ENCODE assay signal across 21 mouse cellular contexts in the genomic region with DNA sequence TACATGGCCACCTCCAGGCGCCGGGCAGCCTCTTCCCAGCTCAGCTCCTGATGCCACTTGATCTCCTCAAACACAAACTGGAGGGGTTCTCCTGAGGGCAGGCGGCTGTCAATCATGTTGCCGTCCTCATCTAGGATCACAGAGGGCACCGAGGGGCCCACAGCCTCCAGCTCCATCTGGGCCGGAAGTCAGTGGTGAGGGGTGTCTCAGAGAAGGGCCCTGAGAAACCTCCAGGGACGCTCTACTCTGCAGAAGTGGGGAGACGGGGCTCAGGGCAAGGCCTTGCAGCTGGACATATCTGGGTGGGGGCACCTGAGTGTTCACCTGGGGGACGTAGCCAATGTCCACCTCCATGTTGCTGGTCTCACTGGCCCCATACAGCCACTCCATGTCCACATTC. TPM values are rescaled to one million over a fixed set of nuclear protein-coding genes. Genes with fewer than 3 reads are reported as not detected.
A peak's percentile ranks its signal among the peaks of the same experiment; 100 is the strongest.
DNase-seq lines count a peak whose midpoint lies in the region; ATAC-seq and TF ChIP-seq lines count a peak whose summit lies in the region.
"Had no signal": no experiment of that assay in that cellular context is flagged by ENCODE, and none has a peak within 500 bp of the region (broad histone marks: within the 10 kb centered on the region; RNA-seq: fewer than 3 reads in every experiment).

No protein-coding gene starts in this region.

- no peaks in the 10 kb centered on the region for H3K9me3 ChIP-seq in embryonic facial prominence, embryonic 13.5 days
- no peaks in the 10 kb centered on the region for H3K9me3 ChIP-seq in embryonic facial prominence, embryonic 10.5 days
- H3K9me3 ChIP-seq in midbrain, embryonic 10.5 days (replicated peaks), result no peaks in the 10 kb centered on the region
- no peaks in the 10 kb centered on the region for H3K9me3 ChIP-seq in midbrain, embryonic 16.5 days (replicated peaks; ENCODE audit: control insufficient read depth, low read length, poor library complexity, severe bottlenecking)
- H3K9me3 ChIP-seq: embryonic facial prominence, embryonic 12.5 days; forebrain, embryonic 10.5 days; forebrain, embryonic 15.5 days; G1E; heart, embryonic 12.5 days; kidney, embryonic 15.5 days; liver, embryonic 15.5 days; lung, embryonic 15.5 days; midbrain, embryonic 13.5 days; neural tube, embryonic 12.5 days had no signal

- no peak for TF ChIP-seq CTCF in thymus, adult 2 months (IDR thresholded peaks at IDR 0.05; ENCODE audit: borderline replicate concordance, control insufficient read depth, extremely low read depth, insufficient read depth, low read length, poor library complexity)

- DNase-seq in embryonic facial prominence, embryonic 10.5 days (ENCODE audit: low spot score), result no peak
- DNase-seq in midbrain, embryonic 10.5 days (ENCODE audit: low spot score), result no peak
- DNase-seq in thymus, postnatal 10 days (ENCODE audit: low spot score in 2 of 2), result peak; percentile 23 to 25
- DNase-seq in thymus, adult 2 months, result no peak
- DNase-seq in heart, postnatal 10 days, result no peak

- no peaks in the 10 kb centered on the region for H3K27me3 ChIP-seq in embryonic facial prominence, embryonic 13.5 days
- no peaks in the 10 kb centered on the region for H3K27me3 ChIP-seq in embryonic facial prominence, embryonic 10.5 days (replicated peaks; ENCODE audit: low read depth, poor library complexity, severe bottlenecking)
- H3K27me3 ChIP-seq in midbrain, embryonic 10.5 days (ENCODE audit: low read depth, poor library complexity, severe bottlenecking), result no peaks in the 10 kb centered on the region
- no peaks in the 10 kb centered on the region for H3K27me3 ChIP-seq in midbrain, embryonic 16.5 days (ENCODE audit: control insufficient read depth, insufficient read depth, low read depth, low read length)
- no peaks in the 10 kb centered on the region for H3K27me3 ChIP-seq in thymus, adult 2 months (ENCODE audit: control insufficient read depth, insufficient read depth, low read length)
- H3K27me3 ChIP-seq: embryonic facial prominence, embryonic 12.5 days; forebrain, embryonic 15.5 days; heart, embryonic 12.5 days; kidney, embryonic 15.5 days; liver, embryonic 15.5 days; lung, embryonic 15.5 days; midbrain, embryonic 13.5 days; neural tube, embryonic 12.5 days had no signal

- H3K4me2 ChIP-seq in embryonic facial prominence, embryonic 13.5 days, result no peak overlapping the region
- H3K4me2 ChIP-seq in midbrain, embryonic 16.5 days (ENCODE audit: low read length), result no peak overlapping the region
- H3K4me2 ChIP-seq: embryonic facial prominence, embryonic 12.5 days; forebrain, embryonic 15.5 days; heart, embryonic 12.5 days; hindbrain, embryonic 14.5 days; kidney, embryonic 15.5 days; liver, embryonic 15.5 days; lung, embryonic 15.5 days; midbrain, embryonic 13.5 days; neural tube, embryonic 12.5 days had no signal

- no peak for ATAC-seq in embryonic facial prominence, embryonic 13.5 days (ENCODE audit: insufficient number of reproducible peaks, insufficient read depth, low FRiP score, low TSS enrichment, low read depth)
- ATAC-seq in midbrain, embryonic 16.5 days, result no peak

- H3K9ac ChIP-seq in embryonic facial prominence, embryonic 13.5 days, result 0 out of 2 replicates have a peak overlapping the region, but pooled peaks have one; percentile 49
- no peak overlapping the region for H3K9ac ChIP-seq in midbrain, embryonic 16.5 days (ENCODE audit: low read depth, low read length)
- H3K9ac ChIP-seq: embryonic facial prominence, embryonic 12.5 days; forebrain, embryonic 15.5 days; hindbrain, embryonic 14.5 days; kidney, embryonic 15.5 days; liver, embryonic 15.5 days; lung, embryonic 15.5 days; midbrain, embryonic 13.5 days; neural tube, embryonic 12.5 days had no signal

- peaks cover 85% of the 10 kb centered on the region for H3K36me3 ChIP-seq in embryonic facial prominence, embryonic 13.5 days
- H3K36me3 ChIP-seq in embryonic facial prominence, embryonic 10.5 days (replicated peaks), result peaks cover 97% of the 10 kb centered on the region
- H3K36me3 ChIP-seq in midbrain, embryonic 10.5 days, result peaks cover 95% of the 10 kb centered on the region
- H3K36me3 ChIP-seq in midbrain, embryonic 16.5 days (ENCODE audit: control insufficient read depth, insufficient read depth, low read length), result peaks cover 20% of the 10 kb centered on the region; the same call in 1 of the 2 replicates
- no peaks in the 10 kb centered on the region for H3K36me3 ChIP-seq in thymus, adult 2 months (ENCODE audit: control insufficient read depth, insufficient read depth, low read length)
- H3K36me3 ChIP-seq: G1E had no signal

- 90% methylated on average over 9 of the region's 9 CpGs for WGBS in embryonic facial prominence, embryonic 13.5 days
- WGBS in embryonic facial prominence, embryonic 10.5 days, result 88% methylated on average over 9 of the region's 9 CpGs
- WGBS in midbrain, embryonic 10.5 days, result 92% methylated on average over 9 of the region's 9 CpGs
- 94% methylated on average over 9 of the region's 9 CpGs for WGBS in midbrain, embryonic 16.5 days
- WGBS in thymus, adult 2 months, result 89% methylated on average over 9 of the region's 9 CpGs

- intact Hi-C loops in heart, postnatal 10 days (cut with DNase I), result loop anchor here (1.0 to 5.0 kb wide), 3 partner anchors 172 to 340 kb away; no protein-coding TSS in a partner anchor

- no peak for TF ChIP-seq POLR2A in thymus, adult 2 months (IDR thresholded peaks at IDR 0.05; ENCODE audit: control insufficient read depth, extremely low read depth, insufficient read depth, low read length, poor library complexity)

- H3K27ac ChIP-seq in embryonic facial prominence, embryonic 13.5 days, result no peak overlapping the region
- H3K27ac ChIP-seq in embryonic facial prominence, embryonic 10.5 days (replicated peaks), result no peak overlapping the region
- no peak overlapping the region for H3K27ac ChIP-seq in midbrain, embryonic 10.5 days (replicated peaks)
- no peak overlapping the region for H3K27ac ChIP-seq in midbrain, embryonic 16.5 days (ENCODE audit: low read length)
- H3K27ac ChIP-seq in thymus, adult 2 months (ENCODE audit: control insufficient read depth, insufficient read depth, low read length), result no peak overlapping the region
- H3K27ac ChIP-seq: embryonic facial prominence, embryonic 12.5 days; forebrain, embryonic 10.5 days; forebrain, embryonic 15.5 days; heart, adult 2 months; hindbrain, embryonic 14.5 days; kidney, embryonic 15.5 days; liver, embryonic 15.5 days; lung, embryonic 15.5 days; midbrain, embryonic 13.5 days; neural tube, embryonic 12.5 days had no signal

- H3K4me1 ChIP-seq in embryonic facial prominence, embryonic 13.5 days, result peaks cover 6% of the 10 kb centered on the region; the same call in 1 of the 2 replicates
- peaks cover 9% of the 10 kb centered on the region for H3K4me1 ChIP-seq in embryonic facial prominence, embryonic 10.5 days
- peaks cover 8% of the 10 kb centered on the region for H3K4me1 ChIP-seq in midbrain, embryonic 10.5 days
- peaks cover 2% of the 10 kb centered on the region; the same call in 1 of the 2 replicates for H3K4me1 ChIP-seq in midbrain, embryonic 16.5 days (ENCODE audit: control insufficient read depth, insufficient read depth, low read length)
- peaks cover 8% of the 10 kb centered on the region for H3K4me1 ChIP-seq in thymus, adult 2 months (replicated peaks; ENCODE audit: control insufficient read depth, insufficient read depth, low read length)

- no peak overlapping the region for H3K4me3 ChIP-seq in embryonic facial prominence, embryonic 13.5 days
- H3K4me3 ChIP-seq in embryonic facial prominence, embryonic 10.5 days, result no peak overlapping the region
- peak overlapping the region; percentile 2; the same call in 1 of the 2 replicates for H3K4me3 ChIP-seq in midbrain, embryonic 10.5 days
- no peak overlapping the region for H3K4me3 ChIP-seq in midbrain, embryonic 16.5 days (ENCODE audit: low read depth, low read length)
- no peak overlapping the region for H3K4me3 ChIP-seq in thymus, adult 2 months (ENCODE audit: control insufficient read depth, insufficient read depth, low read length)
- H3K4me3 ChIP-seq: embryonic facial prominence, embryonic 12.5 days; forebrain, embryonic 10.5 days; forebrain, embryonic 15.5 days; heart, adult 2 months; heart, embryonic 12.5 days; kidney, embryonic 15.5 days; liver, embryonic 15.5 days; lung, embryonic 15.5 days; midbrain, embryonic 13.5 days; myocyte; neural tube, embryonic 12.5 days had no signal

RNA-seq across cellular contexts. Expression of a gene that starts 7.5 kb away (rescaled TPM):
- 129 and 130 TPM in 2 replicates for polyA plus RNA-seq in embryonic facial prominence, embryonic 13.5 days (2015; fragmentation: Nextera tagmentation; extraction: Ambion mirVana)
- polyA plus RNA-seq in embryonic facial prominence, embryonic 10.5 days (2016; fragmentation: Nextera tagmentation; extraction: Ambion mirVana), result 107 and 114 TPM in 2 replicates
- polyA plus RNA-seq in midbrain, embryonic 10.5 days (2016; fragmentation: Nextera tagmentation; extraction: Ambion mirVana), result 120 and 127 TPM in 2 replicates
- 169 and 175 TPM in 2 replicates for polyA plus RNA-seq in midbrain, embryonic 16.5 days (2015; fragmentation: Nextera tagmentation; extraction: Ambion mirVana)
- 69.2 and 77.3 TPM in 2 replicates for polyA plus RNA-seq in thymus, adult 2 months (2012; rRNA removed)
- total RNA-seq in heart, postnatal 10 days (2021), result 100 to 1,000 TPM; 159 to 165 TPM

RNA-seq across cellular contexts. Expression of a gene that starts 9.2 kb away (rescaled TPM):
- 15.4 and 16.2 TPM in 2 replicates for polyA plus RNA-seq in embryonic facial prominence, embryonic 13.5 days (2015; fragmentation: Nextera tagmentation; extraction: Ambion mirVana)
- polyA plus RNA-seq in embryonic facial prominence, embryonic 10.5 days (2016; fragmentation: Nextera tagmentation; extraction: Ambion mirVana), result 9.5 and 9.7 TPM in 2 replicates
- 8.4 and 8.6 TPM in 2 replicates for polyA plus RNA-seq in midbrain, embryonic 10.5 days (2016; fragmentation: Nextera tagmentation; extraction: Ambion mirVana)
- 6.7 and 9.2 TPM in 2 replicates for polyA plus RNA-seq in midbrain, embryonic 16.5 days (2015; fragmentation: Nextera tagmentation; extraction: Ambion mirVana)
- 7.9 and 9.1 TPM in 2 replicates for polyA plus RNA-seq in thymus, adult 2 months (2012; rRNA removed)
- 10 to 100 TPM; 38.2 to 45.2 TPM for total RNA-seq in heart, postnatal 10 days (2021)
- polyA plus RNA-seq: G1E had no signal

RNA-seq across cellular contexts. Expression of a gene that starts 31.9 kb away (rescaled TPM):
- polyA plus RNA-seq in embryonic facial prominence, embryonic 13.5 days (2015; fragmentation: Nextera tagmentation; extraction: Ambion mirVana), result 10.6 and 11.7 TPM in 2 replicates
- 28.2 and 28.6 TPM in 2 replicates for polyA plus RNA-seq in embryonic facial prominence, embryonic 10.5 days (2016; fragmentation: Nextera tagmentation; extraction: Ambion mirVana)
- 25.5 and 28.6 TPM in 2 replicates for polyA plus RNA-seq in midbrain, embryonic 10.5 days (2016; fragmentation: Nextera tagmentation; extraction: Ambion mirVana)
- polyA plus RNA-seq in midbrain, embryonic 16.5 days (2015; fragmentation: Nextera tagmentation; extraction: Ambion mirVana), result 1.3 and 1.7 TPM in 2 replicates
- 2.1 and 3.8 TPM in 2 replicates for polyA plus RNA-seq in thymus, adult 2 months (2012; rRNA removed)
- total RNA-seq in heart, postnatal 10 days (2021), result 1 to 10 TPM in 1 of 2 experiments, under 1 TPM in 1; 0.60 to 1.1 TPM
- total RNA-seq: gastrocnemius, adult 8-10 months had no signal
- polyA plus RNA-seq: heart, adult 2 months had no signal

RNA-seq across cellular contexts. Expression of a gene that starts 46.2 kb away (rescaled TPM):
- 3.8 and 4.0 TPM in 2 replicates for polyA plus RNA-seq in embryonic facial prominence, embryonic 13.5 days (2015; fragmentation: Nextera tagmentation; extraction: Ambion mirVana)
- polyA plus RNA-seq in embryonic facial prominence, embryonic 10.5 days (2016; fragmentation: Nextera tagmentation; extraction: Ambion mirVana), result 1.2 and 2.1 TPM in 2 replicates
- polyA plus RNA-seq in midbrain, embryonic 10.5 days (2016; fragmentation: Nextera tagmentation; extraction: Ambion mirVana), result 3.5 and 3.6 TPM in 2 replicates
- 27.2 and 36.2 TPM in 2 replicates for polyA plus RNA-seq in midbrain, embryonic 16.5 days (2015; fragmentation: Nextera tagmentation; extraction: Ambion mirVana)
- polyA plus RNA-seq in thymus, adult 2 months (2012; rRNA removed), result 47.6 and 52.0 TPM in 2 replicates
- total RNA-seq in heart, postnatal 10 days (2021), result 10 to 100 TPM in 1 of 2 experiments, 1 to 10 TPM in 1; 9.5 to 12.7 TPM

Comparison
In these comparisons a context has a peak if more than half of its experiments do, and no peak if none do; other contexts are left out.
1. DNase-seq: peak in thymus, postnatal 10 days (2 of 2); none in embryonic facial prominence, embryonic 10.5 days (single experiment), midbrain, embryonic 10.5 days (single experiment), thymus, adult 2 months (single experiment) and heart, postnatal 10 days (0 of 2).